Mouse (Mus musculus) C2C12 (cell line): ENCODE results near the gene Sap30bp. TPM values are rescaled to one million over a fixed set of nuclear protein-coding genes. Genes with fewer than 3 reads are reported as not detected.

Experiments used
- H3K27me3 ChIP-seq: one replicate; pipeline ENCODE4 v1.6.1; 2011; ENCODE audit not compliant: control insufficient read depth, insufficient read depth, insufficient read length
- H3K36me3 ChIP-seq: one replicate; pipeline ENCODE4 v1.6.1; 2011; ENCODE audit not compliant: control insufficient read depth, insufficient read depth
- H3K4me3 ChIP-seq: one replicate; pipeline ENCODE4 v1.5.1; 2011; ENCODE audit warnings: mild to moderate bottlenecking, control low read depth; ENCODE audit not compliant: poor library complexity, insufficient read depth, severe bottlenecking
- H3K79me2 ChIP-seq: one replicate; pipeline ENCODE4 v1.6.1; 2011; ENCODE audit not compliant: control insufficient read depth, insufficient read depth
- H3K79me3 ChIP-seq: one replicate; pipeline ENCODE4 v1.6.1; 2011; ENCODE audit warnings: low read depth, control low read depth
- H3ac ChIP-seq: one replicate; pipeline ENCODE3; 2011; ENCODE audit warnings: low read depth; ENCODE audit not compliant: control insufficient read depth, insufficient read length
- CEBPB ChIP-seq: IDR thresholded peaks from one replicate; pipeline ENCODE4 v1.6.1; 2011; ENCODE audit warnings: low read depth, mild to moderate bottlenecking, control low read depth, moderate library complexity
- CTCF ChIP-seq: IDR thresholded peaks from one replicate; pipeline ENCODE4 v1.5.1; 2011; ENCODE audit not compliant: control insufficient read depth, insufficient read depth, insufficient read length
- FOSL1 ChIP-seq: IDR thresholded peaks from one replicate; pipeline ENCODE4 v1.8.0; 2011; ENCODE audit warnings: mild to moderate bottlenecking, low read length; ENCODE audit not compliant: poor library complexity, insufficient read depth, severe bottlenecking
- MAX ChIP-seq: IDR thresholded peaks from one replicate; pipeline ENCODE4 v1.6.1; 2011; ENCODE audit warnings: mild to moderate bottlenecking, control low read depth
- MYOD1 ChIP-seq: IDR thresholded peaks from one replicate; pipeline ENCODE4 v1.6.1; 2011; ENCODE audit warnings: low read depth; ENCODE audit not compliant: control insufficient read depth, insufficient read length
- MYOG ChIP-seq: IDR thresholded peaks from one replicate; pipeline ENCODE4 v1.6.1; 2011; ENCODE audit not compliant: control insufficient read depth, insufficient read length; ENCODE audit errors: extremely low read depth
- USF1 ChIP-seq: IDR thresholded peaks from one replicate; pipeline ENCODE4 v1.6.1; 2011; ENCODE audit warnings: low read depth, mild to moderate bottlenecking, control low read depth, moderate library complexity
- long read RNA-seq, 2 experiments: library from polyadenylated mRNA; unstranded; transcript quantifications; one replicate each; pipeline ENCODE4 v2.0.0; 2019 to 2020
- polyA plus RNA-seq: library from polyadenylated mRNA; unstranded; fragments of >200 nt; fragmentation: generic; extraction: Trizol; gene quantifications from one replicate; pipeline ENCODE4 v1.2.1, GENCODE M21; 2012; ENCODE audit warnings: missing spikeins

Gene Sap30bp
- polyA plus RNA-seq = 77.6 TPM
- long read RNA-seq, experiment 1, transcript Sap30bp-203 (11 exons, 3,654 nt) = major isoform, 38 of 50 reads
- long read RNA-seq, experiment 1, partial matches to known transcripts = 3 of 50 reads
- long read RNA-seq, experiment 1, other reads (novel, unspliced or antisense) = 9 of 50 reads
- long read RNA-seq, experiment 2, transcript Sap30bp-203 (11 exons, 3,654 nt) = major isoform, 175 of 202 reads
- long read RNA-seq, experiment 2, partial matches to known transcripts = 6 of 202 reads
- long read RNA-seq, experiment 2, other reads (novel, unspliced or antisense) = 21 of 202 reads

- Histone ChIP-seq H3ac (peak within 1 kb of the TSS; percentile 84), H3K79me3 (peaks cover 37% of the 10 kb centered on the region), H3K4me3 (peak within 1 kb of the TSS; percentile 95), H3K79me2 (peaks cover 74% of the 10 kb centered on the region), H3K36me3 (peaks cover 21% of the 10 kb centered on the region), H3K27me3 (no peaks in the 10 kb centered on the region)
- peak; percentile 38 for TF ChIP-seq USF1
- no peak for TF ChIP-seq CTCF
- peak; percentile 92 for TF ChIP-seq MAX
- peak; percentile 67 for TF ChIP-seq FOSL1
Observed at GRCm38 (mm10) chr11:115933108-115933746, at the start of gene Sap30bp, which contains the start of gene Recql5. TSS of gene Sap30bp (plus strand) at chr11:115933282. TSS of gene Recql5 (minus strand) at chr11:115933477.

- Histone ChIP-seq H3K79me3 (no peaks in the 10 kb centered on the region), H3ac (no peak overlapping the region), H3K36me3 (no peaks in the 10 kb centered on the region), H3K4me3 (no peak overlapping the region), H3K27me3 (peaks cover 76% of the 10 kb centered on the region), H3K79me2 (no peaks in the 10 kb centered on the region)
- TF ChIP-seq CTCF = no peak
- TF ChIP-seq FOSL1 = no peak
- no peak for TF ChIP-seq MYOD1
- TF ChIP-seq MYOG = no peak
- no peak for TF ChIP-seq USF1
- no peak for TF ChIP-seq MAX
Observed at GRCm38 (mm10) chr11:115884361-115884760, 48.7 kb upstream of the Sap30bp start.

- Histone ChIP-seq H3K36me3 (no peaks in the 10 kb centered on the region), H3ac (no peak overlapping the region), H3K27me3 (peaks cover 75% of the 10 kb centered on the region), H3K79me2 (no peaks in the 10 kb centered on the region), H3K4me3 (no peak overlapping the region), H3K79me3 (no peaks in the 10 kb centered on the region)
- TF ChIP-seq MYOG (no peak), CTCF (no peak), FOSL1 (no peak), CEBPB (no peak), MAX (no peak), MYOD1 (no peak)
Observed at GRCm38 (mm10) chr11:115885281-115885680, 47.8 kb upstream of the Sap30bp start.

- no peak overlapping the region for H3ac ChIP-seq
- TF ChIP-seq FOSL1 (no peak), CEBPB (no peak), CTCF (no peak), MYOG (no peak), USF1 (no peak), MAX (no peak), MYOD1 (no peak)
- peaks cover 77% of the 10 kb centered on the region for H3K27me3 ChIP-seq
- no peaks in the 10 kb centered on the region for H3K36me3 ChIP-seq
- no peaks in the 10 kb centered on the region for H3K79me3 ChIP-seq
- H3K4me3 ChIP-seq = no peak overlapping the region
- no peaks in the 10 kb centered on the region for H3K79me2 ChIP-seq
Observed at GRCm38 (mm10) chr11:115886446-115886845, 46.6 kb upstream of the Sap30bp start.

- Histone ChIP-seq H3K79me2 (no peaks in the 10 kb centered on the region), H3K4me3 (no peak overlapping the region), H3K27me3 (peaks cover 61% of the 10 kb centered on the region), H3K79me3 (no peaks in the 10 kb centered on the region), H3K36me3 (no peaks in the 10 kb centered on the region), H3ac (no peak overlapping the region)
- no peak for TF ChIP-seq CTCF
- no peak for TF ChIP-seq CEBPB
- no peak for TF ChIP-seq MYOG
- no peak for TF ChIP-seq USF1
- no peak for TF ChIP-seq FOSL1
- no peak for TF ChIP-seq MAX
Observed at GRCm38 (mm10) chr11:115888020-115888419, 45.1 kb upstream of the Sap30bp start.

DNA sequence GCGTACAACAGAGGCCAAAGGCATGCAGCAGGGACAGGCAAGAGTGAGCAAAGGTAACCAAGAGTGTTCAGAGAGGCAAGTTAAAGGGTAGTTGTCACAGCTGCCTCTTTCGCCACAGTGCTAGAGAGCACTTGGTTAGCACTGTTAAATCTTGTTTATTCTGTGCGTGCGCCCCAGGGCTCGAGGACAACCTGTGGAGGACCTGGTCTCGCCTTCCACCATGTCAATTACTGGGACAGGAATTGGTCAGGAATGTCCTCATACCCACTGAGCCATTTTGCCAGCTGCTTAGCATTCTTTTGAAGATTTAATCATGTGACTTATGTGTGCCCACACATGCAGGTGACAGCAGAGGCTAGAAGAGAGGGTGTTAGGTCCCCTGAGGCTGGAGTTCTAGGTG is 43.9 kb upstream of the Sap30bp start:
- no peak overlapping the region for H3ac ChIP-seq
- no peaks in the 10 kb centered on the region for H3K79me2 ChIP-seq
- no peak overlapping the region for H3K4me3 ChIP-seq
- H3K79me3 ChIP-seq = no peaks in the 10 kb centered on the region
- H3K27me3 ChIP-seq = peaks cover 50% of the 10 kb centered on the region
- TF ChIP-seq MAX (no peak), MYOD1 (no peak), CTCF (no peak), MYOG (no peak), USF1 (no peak), FOSL1 (no peak), CEBPB (no peak)
- no peaks in the 10 kb centered on the region for H3K36me3 ChIP-seq
